Mouse (Mus musculus): ENCODE measurements around the gene 1810037I17Rik. TPM values are rescaled to one million over a fixed set of nuclear protein-coding genes. Genes with fewer than 3 reads are reported as not detected.

Gene 1810037I17Rik
- polyA plus RNA-seq, 1 experiment from 2014 or later = 123 TPM

- Histone ChIP-seq H3K36me3 (peaks cover 26% of the 10 kb centered on the region), H3K27ac (no peak overlapping the region), H3K4me1 (no peaks in the 10 kb centered on the region), H3K4me3 (no peak overlapping the region), H3K27me3 (ENCODE audit: insufficient read depth, poor library complexity, severe bottlenecking) (no peaks in the 10 kb centered on the region), H3K9me3 (no peaks in the 10 kb centered on the region)
- 87% methylated on average over 5 of the region's 5 CpGs for WGBS
- DNase-seq (ENCODE audit: low spot score) = no peak
These were observed 40.3 kb downstream of the 1810037I17Rik start for GRCm38 (mm10) chr3:122964301-122964700.

- H3K27ac ChIP-seq = no peak overlapping the region
- H3K36me3 ChIP-seq = peaks cover 10% of the 10 kb centered on the region
These were observed 44.4 kb downstream of the 1810037I17Rik start for GRCm38 (mm10) chr3:122968391-122968790.

GRCm38 (mm10) chr3:122972126-122972822 lies 48.3 kb downstream of the 1810037I17Rik start:
- no peak overlapping the region for H3K4me3 ChIP-seq
- H3K36me3 ChIP-seq = peaks cover 8% of the 10 kb centered on the region
- H3K27me3 ChIP-seq (ENCODE audit: insufficient read depth, poor library complexity, severe bottlenecking) = no peaks in the 10 kb centered on the region
- no peak overlapping the region for H3K27ac ChIP-seq
- 72% methylated on average over 3 of the region's 3 CpGs for WGBS
- no peaks in the 10 kb centered on the region for H3K9me3 ChIP-seq
- H3K4me1 ChIP-seq = peaks cover 11% of the 10 kb centered on the region; the same call in 1 of the 2 replicates
- DNase-seq (ENCODE audit: low spot score) = no peak

More at GRCm38 (mm10) chr3:122968391-122968790, 44.4 kb downstream of the 1810037I17Rik start:
- 0 out of 2 replicates have a peak, but pooled peaks cover under 1% of the 10 kb centered on the region for H3K4me1 ChIP-seq
- no peaks in the 10 kb centered on the region for H3K27me3 ChIP-seq (ENCODE audit: insufficient read depth, poor library complexity, severe bottlenecking)
- no peak for DNase-seq (ENCODE audit: low spot score)
- no peak overlapping the region for H3K4me3 ChIP-seq
- H3K9me3 ChIP-seq = no peaks in the 10 kb centered on the region
- 90% methylated on average over 9 of the region's 9 CpGs for WGBS

- 83% methylated on average over 3 of the region's 3 CpGs for WGBS
- Histone ChIP-seq H3K9me3 (no peaks in the 10 kb centered on the region), H3K4me3 (no peak overlapping the region), H3K36me3 (peaks cover 9% of the 10 kb centered on the region; the same call in 1 of the 2 replicates), H3K27ac (no peak overlapping the region), H3K27me3 (ENCODE audit: insufficient read depth, poor library complexity, severe bottlenecking) (no peaks in the 10 kb centered on the region), H3K4me1 (peaks cover 11% of the 10 kb centered on the region; the same call in 1 of the 2 replicates)
- no peak for DNase-seq (ENCODE audit: low spot score)
These were observed 50.8 kb downstream of the 1810037I17Rik start for GRCm38 (mm10) chr3:122974833-122975232.

GRCm38 (mm10) chr3:122975363-122975762 lies 51.4 kb downstream of the 1810037I17Rik start:
- Histone ChIP-seq H3K27ac (no peak overlapping the region), H3K27me3 (ENCODE audit: insufficient read depth, poor library complexity, severe bottlenecking) (no peaks in the 10 kb centered on the region), H3K9me3 (no peaks in the 10 kb centered on the region), H3K4me1 (peaks cover 11% of the 10 kb centered on the region; the same call in 1 of the 2 replicates), H3K4me3 (no peak overlapping the region), H3K36me3 (peaks cover 9% of the 10 kb centered on the region; the same call in 1 of the 2 replicates)
- no peak for DNase-seq (ENCODE audit: low spot score)
- 78% methylated on average over 4 of the region's 4 CpGs for WGBS

Other genes with a start within 250 kb of the 1810037I17Rik start
- gene Pde5a, start 195.3 kb upstream of the 1810037I17Rik start, polyA plus RNA-seq (2016; fragmentation: Nextera tagmentation; extraction: Ambion mirVana) = 1.8 and 3.4 TPM in 2 replicates
- 0.41 TPM in 1 of 2 replicates, not detected in the other for gene Fabp2, start 29.1 kb upstream of the 1810037I17Rik start, polyA plus RNA-seq (2016; fragmentation: Nextera tagmentation; extraction: Ambion mirVana)
- gene Gm10959, start 4.8 kb upstream of the 1810037I17Rik start, polyA plus RNA-seq (2016; fragmentation: Nextera tagmentation; extraction: Ambion mirVana) = not detected in 2 replicates
- gene Usp53, start 60.3 kb downstream of the 1810037I17Rik start, polyA plus RNA-seq (2016; fragmentation: Nextera tagmentation; extraction: Ambion mirVana) = 9.9 and 10.7 TPM in 2 replicates
- gene Myoz2, start 110.8 kb downstream of the 1810037I17Rik start, polyA plus RNA-seq (2016; fragmentation: Nextera tagmentation; extraction: Ambion mirVana) = 24.0 and 70.2 TPM in 2 replicates